Mouse (Mus musculus) gonadal fat pad, adult 2 months (tissue): Measurements from ENCODE around the gene Exoc3l. TPM values are rescaled to one million over a fixed set of nuclear protein-coding genes. Genes with fewer than 3 reads are reported as not detected.

Source experiments
- DNase-seq: peaks from one replicate; pipeline ENCODE4 v3.0.0-alpha.2; 2012; ENCODE audit warnings: low read depth
- polyA plus RNA-seq: library from polyadenylated mRNA; depleted of rRNA; stranded (reverse); fragments of >200 nt; gene quantifications from 2 replicates; pipeline ENCODE4 v1.2.3, GENCODE M21; 2012; rRNA removed

Gene Exoc3l
- polyA plus RNA-seq = 6.3 and 9.6 TPM in 2 replicates

GRCm38 (mm10) chr8:105295895-105296573 is at the start of gene Exoc3l:
Gene Exoc3l (minus strand): TSS chr8:105296101.
- no peak for DNase-seq

DNA sequence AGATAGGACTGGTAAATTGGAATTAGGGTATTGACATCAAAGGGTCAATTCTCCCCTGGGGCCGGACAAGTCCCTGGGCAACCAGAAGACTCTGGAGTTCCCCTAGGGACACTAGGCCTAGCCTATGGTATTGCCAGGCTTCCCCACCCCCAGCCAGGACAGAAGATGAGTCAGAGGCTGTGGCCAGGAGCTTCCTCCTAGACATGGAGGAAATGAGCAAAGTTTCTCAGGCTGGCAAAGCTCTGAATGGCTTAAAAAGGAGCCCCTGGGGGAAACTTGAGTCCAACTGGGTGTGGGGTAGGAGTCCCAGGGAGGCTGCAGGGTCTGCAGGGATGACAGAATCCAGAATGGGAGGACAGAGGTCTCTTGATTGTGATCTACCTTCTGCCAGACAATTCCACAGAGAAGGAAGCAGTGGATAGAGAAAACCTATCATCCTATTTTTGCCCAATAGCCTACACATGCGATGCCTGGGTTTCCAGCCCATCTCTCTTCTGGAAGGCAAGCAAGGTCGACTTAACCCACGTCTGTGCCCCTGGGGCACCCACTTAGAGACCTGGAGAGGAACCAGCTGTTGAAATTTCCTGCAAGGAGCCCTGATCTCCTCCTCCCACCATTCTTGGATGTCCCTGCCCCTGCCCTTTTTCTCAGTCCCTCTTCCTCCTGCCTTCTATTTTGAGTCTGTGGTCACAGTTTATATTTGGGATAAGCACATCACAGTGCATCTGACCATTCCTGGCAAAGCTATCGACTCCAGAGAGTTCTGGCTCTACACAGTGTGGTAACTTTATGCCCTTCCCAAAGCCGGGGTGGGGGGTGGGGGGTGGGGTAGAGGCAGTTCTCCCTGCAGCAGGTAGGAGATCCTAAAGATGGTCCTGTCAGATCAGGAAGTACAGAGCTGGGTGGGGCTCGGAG is 49.4 kb upstream of the Exoc3l start:
- DNase-seq = no peak

DNA sequence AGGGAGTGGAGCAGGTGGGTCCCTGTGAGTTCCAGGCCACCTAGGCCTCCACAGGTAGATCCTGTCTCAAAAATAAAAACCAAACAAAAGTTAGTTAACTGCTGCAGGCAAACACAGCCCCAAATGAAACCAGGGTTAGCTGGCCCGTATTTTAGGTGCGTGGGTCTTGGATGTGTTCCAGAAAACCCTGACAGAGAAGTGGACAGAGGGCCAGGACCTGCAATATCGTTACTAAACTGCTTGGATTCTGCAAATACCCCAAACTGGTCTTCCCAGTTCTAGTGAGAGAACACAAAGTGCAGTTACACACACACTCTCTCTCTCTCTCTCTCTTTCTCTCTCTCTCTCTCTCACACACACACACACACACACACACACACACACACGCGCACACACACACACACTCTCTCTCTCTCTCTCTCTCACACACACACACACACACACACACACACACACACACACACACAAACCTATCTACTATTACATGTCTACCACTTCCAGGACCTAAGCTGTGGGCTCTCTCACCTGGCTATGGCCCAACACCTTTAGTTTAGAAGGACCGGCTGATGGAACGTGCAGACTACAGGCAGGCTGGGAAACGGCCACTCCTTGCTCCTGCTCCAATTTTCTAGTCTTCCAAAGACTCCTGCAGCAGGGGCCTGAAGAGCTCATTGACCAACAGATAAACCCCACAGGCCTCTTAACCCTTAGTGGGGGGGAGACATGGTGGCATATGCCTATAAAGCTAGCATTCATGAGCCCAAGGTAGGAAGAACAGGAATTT is 48.1 kb upstream of the Exoc3l start:
- no peak for DNase-seq

- no peak for DNase-seq
Measured at GRCm38 (mm10) chr8:105342768-105343167, 46.9 kb upstream of the Exoc3l start.

DNA sequence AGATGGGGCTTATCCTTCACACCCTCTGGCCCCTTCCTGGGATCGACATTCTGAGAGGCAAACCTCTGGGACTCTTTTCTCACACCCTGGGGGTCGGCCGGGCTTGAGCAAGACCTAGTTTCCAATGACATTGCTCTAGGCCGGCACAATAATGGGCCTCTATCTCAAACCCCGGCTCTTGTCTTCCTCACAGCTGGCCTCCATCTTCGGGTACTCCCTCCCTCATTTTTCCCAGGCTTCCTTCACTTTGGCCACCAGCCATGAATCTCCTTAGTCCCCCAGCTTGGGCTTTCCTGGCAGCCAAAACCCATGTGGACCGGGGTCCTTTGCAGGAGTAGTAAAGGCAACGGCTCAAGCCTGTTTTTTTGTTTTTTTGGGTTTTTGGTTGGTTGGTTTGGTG is 45.5 kb upstream of the Exoc3l start:
- DNase-seq = no peak

GRCm38 (mm10) chr8:105339886-105340635 is 44.2 kb upstream of the Exoc3l start:
- no peak for DNase-seq

DNA sequence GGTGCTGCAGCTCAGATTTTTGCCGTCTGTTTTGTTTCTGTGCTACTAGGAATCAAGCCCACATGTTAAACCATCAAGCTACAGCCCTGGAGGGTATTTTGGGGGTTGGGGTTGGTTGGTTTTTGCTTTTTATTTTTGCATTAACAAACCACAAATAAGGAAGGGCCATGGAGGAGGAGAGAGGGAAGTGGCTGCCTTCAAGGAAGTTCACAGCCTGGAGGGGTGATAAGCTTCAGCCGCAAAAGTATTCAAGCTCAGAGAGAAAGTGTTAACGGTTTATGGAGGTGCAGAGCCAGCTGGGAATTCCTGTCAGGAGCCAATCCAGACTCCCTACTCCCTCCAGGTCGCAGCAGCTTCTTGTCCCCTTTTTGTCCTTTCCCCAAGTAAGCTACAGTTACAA is 43.1 kb upstream of the Exoc3l start:
- no peak for DNase-seq

GRCm38 (mm10) chr8:105336373-105337130 is 40.7 kb upstream of the Exoc3l start:
- no peak for DNase-seq

DNA sequence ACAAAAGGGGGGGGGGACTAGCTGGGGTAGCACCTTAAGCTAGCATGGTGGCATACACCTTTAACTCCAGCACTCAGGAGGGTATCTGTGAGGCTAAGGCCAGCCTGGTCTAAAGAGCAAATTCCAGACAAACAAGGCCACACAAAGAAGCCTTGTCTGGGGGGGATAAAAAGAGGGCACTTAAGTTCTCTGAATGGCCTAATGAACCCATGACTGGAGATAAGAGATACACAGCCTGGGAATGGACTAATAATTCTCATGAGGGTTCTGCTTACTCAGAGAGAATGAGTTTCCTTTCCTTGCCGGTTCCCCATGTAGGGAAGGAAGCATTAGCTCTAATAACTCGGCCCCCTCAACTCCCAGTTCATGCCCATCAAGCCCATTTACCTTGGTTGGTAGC is 36.6 kb upstream of the Exoc3l start:
- DNase-seq = no peak

- DNase-seq = no peak
Measured at GRCm38 (mm10) chr8:105331931-105332330, 36.0 kb upstream of the Exoc3l start.

DNA sequence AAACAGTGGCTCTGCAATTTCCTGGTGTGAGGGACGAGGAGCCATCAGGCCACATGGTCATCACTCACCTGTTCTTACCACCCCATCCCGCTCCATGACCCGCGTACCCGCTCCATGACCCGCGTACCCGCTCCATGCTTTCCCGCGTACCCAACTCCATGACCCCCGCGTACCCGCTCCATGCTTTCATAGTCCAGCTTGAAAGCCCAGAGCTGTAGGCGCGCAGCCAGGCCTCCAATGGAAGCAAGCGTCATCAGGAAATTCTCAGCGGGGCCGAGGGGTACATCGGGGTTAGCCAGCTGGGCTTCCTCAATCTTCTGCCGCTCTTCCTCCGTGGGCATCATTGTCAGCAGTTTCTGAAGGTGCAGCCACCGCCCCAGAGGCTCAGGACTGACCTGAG is 35.6 kb upstream of the Exoc3l start:
- no peak for DNase-seq

- DNase-seq = no peak
Measured at GRCm38 (mm10) chr8:105330325-105330724, 34.4 kb upstream of the Exoc3l start.

DNA sequence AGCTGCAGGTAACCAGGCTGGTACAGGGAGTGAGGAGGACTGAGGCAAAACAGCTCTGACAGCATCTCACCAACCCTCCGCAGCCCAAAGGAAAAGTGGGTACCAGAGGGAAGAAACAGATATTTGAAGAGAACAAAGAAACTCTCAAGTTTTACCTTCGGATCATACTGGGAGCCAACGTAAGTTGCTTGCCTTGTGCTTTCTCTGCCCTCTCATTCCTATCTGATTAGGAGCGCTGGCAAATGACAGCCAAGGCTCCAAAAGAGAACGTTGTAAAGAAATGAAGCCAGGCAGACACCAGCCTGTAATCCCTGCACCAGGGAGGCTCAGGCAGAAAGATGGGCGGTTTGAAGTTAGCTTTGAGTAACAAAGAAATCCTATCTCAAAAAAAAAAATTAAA is 31.1 kb upstream of the Exoc3l start:
- DNase-seq = no peak

GRCm38 (mm10) chr8:105326141-105326672 is 30.3 kb upstream of the Exoc3l start, which contains the start of the genes Lrrc29 and Tmem208:
Gene Lrrc29 (minus strand): TSS chr8:105326278.
Gene Tmem208 (plus strand): TSS chr8:105326354.
- DNase-seq = no peak

- no peak for DNase-seq
Measured at GRCm38 (mm10) chr8:105325641-105326093, 29.8 kb upstream of the Exoc3l start.

- DNase-seq = no peak
Measured at GRCm38 (mm10) chr8:105323183-105323582, 27.3 kb upstream of the Exoc3l start.

GRCm38 (mm10) chr8:105318662-105319190 is 22.8 kb upstream of the Exoc3l start:
- DNase-seq = no peak

- no peak for DNase-seq
Measured at GRCm38 (mm10) chr8:105317941-105318340, 22.0 kb upstream of the Exoc3l start.

DNA sequence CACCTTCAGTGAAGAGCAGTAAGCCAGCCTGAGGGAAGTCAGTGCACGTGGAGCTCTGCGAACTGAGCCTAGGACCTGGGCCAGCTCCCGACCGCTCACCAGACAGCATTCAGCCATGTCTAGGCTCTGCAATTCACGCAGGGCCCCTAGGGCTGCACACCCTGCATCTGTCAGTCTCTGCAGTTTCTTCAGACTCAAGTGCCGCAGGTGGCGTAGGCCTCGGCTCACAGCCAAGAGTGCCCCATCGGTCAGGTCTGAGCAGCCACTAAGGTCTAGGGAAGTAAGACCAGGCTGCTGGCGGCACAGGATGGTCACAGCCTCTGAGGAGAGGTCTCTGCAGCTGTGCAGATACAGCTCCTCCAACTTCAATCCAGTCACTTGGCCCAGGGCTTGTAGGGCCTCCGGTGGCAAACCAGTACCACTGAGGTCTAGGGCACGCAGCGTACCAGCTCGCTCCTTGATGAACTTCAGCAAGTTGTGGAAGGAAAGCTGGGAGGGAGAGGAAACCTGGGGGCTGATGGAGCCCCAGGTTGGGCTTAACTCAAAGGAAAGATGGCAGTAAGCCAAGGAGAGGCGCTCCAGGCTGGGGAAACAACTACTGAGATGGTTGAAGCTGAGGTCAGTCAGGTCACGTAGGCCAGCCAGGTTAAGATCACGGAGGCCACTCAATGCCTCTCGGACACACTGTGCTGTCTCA is 19.3 kb upstream of the Exoc3l start:
- DNase-seq = no peak
